Mouse (Mus musculus): ENCODE results near the gene Nav3. TPM values are rescaled to one million over a fixed set of nuclear protein-coding genes. Genes with fewer than 3 reads are reported as not detected.

The Nav3 gene
- total and polyA plus RNA-seq, 3 experiments = not detected

DNA sequence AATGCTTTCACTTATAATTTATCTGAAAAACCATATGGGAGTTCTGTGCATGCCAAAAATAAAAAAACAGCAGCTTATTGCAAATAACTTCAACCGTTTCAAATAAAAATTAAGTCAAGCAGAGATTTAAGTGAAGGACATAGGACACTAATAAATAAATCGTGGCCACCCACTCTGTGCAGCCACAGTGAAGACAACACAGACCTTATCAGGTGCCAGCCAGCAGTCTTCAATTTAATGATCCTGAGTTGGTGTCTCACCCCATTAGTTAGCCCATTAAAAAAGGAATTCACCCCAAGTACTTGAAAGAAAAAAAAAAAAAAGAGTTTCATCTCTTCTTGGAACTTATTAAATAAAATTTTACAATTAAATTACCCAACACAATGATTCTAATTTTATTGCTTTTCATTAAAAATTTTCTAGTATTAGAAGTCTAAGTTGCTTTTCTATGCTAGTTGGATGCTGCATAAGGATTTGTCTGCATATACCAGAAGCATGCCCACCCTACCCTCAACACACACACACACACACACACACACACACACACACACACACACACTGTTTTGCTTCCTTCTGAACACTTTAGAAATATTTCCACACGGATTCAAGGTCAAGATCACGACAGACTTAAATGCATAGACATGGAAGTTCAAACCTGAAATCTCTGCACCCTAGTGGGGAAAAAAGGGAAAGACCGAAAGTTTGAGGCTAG lies 649.1 kb downstream of the Nav3 start:
- Histone ChIP-seq H3K27ac (ENCODE audit: control insufficient read depth, low read depth, low read length) (no peak overlapping the region), H3K9me3 (replicated peaks; ENCODE audit: insufficient read depth, low read length) (no peaks in the 10 kb centered on the region), H3K36me3 (ENCODE audit: control insufficient read depth in 1 of 2, insufficient read depth in 2 of 2, low read length in 2 of 2) (no peaks in the 10 kb centered on the region), H3K27me3 (ENCODE audit: control insufficient read depth in 1 of 2, insufficient read depth in 2 of 2, low read length in 2 of 2) (no peaks in the 10 kb centered on the region), H3K79me2 (ENCODE audit: control insufficient read depth, insufficient read depth, low read length, poor library complexity) (no peaks in the 10 kb centered on the region), H3K4me3 (ENCODE audit: control insufficient read depth in 1 of 2, insufficient read depth in 1 of 2, low read depth in 2 of 2, low read length in 2 of 2) (no peak overlapping the region), H3K4me1 (ENCODE audit: control insufficient read depth in 1 of 2, insufficient read depth in 2 of 2, low read length in 2 of 2) (no peaks in the 10 kb centered on the region), H3K9ac (ENCODE audit: control insufficient read depth, low read depth, low read length, poor library complexity, severe bottlenecking) (no peak overlapping the region)
- no peak for DNase-seq (ENCODE audit: low read depth, low spot score)
- TF ChIP-seq TCF12 (IDR thresholded peaks at IDR 0.05; ENCODE audit: low read depth, low read length) = no peak
- TF ChIP-seq ZKSCAN1 (IDR thresholded peaks at IDR 0.05; ENCODE audit: low read depth, low read length) = no peak
- TF ChIP-seq USF1 (IDR thresholded peaks at IDR 0.05; ENCODE audit: low read depth, low read length) = no peak
- no peak for TF ChIP-seq UBTF (IDR thresholded peaks at IDR 0.05; ENCODE audit: borderline replicate concordance, insufficient read depth, low read depth, low read length)
- TF ChIP-seq NRF1 (IDR thresholded peaks at IDR 0.05; ENCODE audit: insufficient read depth, low read depth, low read length, poor library complexity, severe bottlenecking) = no peak
- TF ChIP-seq NELFE (IDR thresholded peaks at IDR 0.05; ENCODE audit: low read depth, low read length) = no peak
- TF ChIP-seq ELF1 (IDR thresholded peaks at IDR 0.05; ENCODE audit: low read depth, low read length) = no peak
- no peak for TF ChIP-seq CHD2 (IDR thresholded peaks at IDR 0.05; ENCODE audit: low read length)
- TF ChIP-seq POLR2A (IDR thresholded peaks at IDR 0.05; ENCODE audit: control insufficient read depth in 1 of 2, insufficient read depth in 1 of 2, low read depth in 1 of 2, low read length in 2 of 2, poor library complexity in 1 of 2) = no peak
- TF ChIP-seq CHD1 (IDR thresholded peaks at IDR 0.05; ENCODE audit: low read depth, low read length) = no peak
- no peak for TF ChIP-seq ZMIZ1 (IDR thresholded peaks at IDR 0.05; ENCODE audit: low read depth, low read length)
- TF ChIP-seq BHLHE40 (IDR thresholded peaks at IDR 0.05; ENCODE audit: borderline replicate concordance, low read depth, low read length) = no peak
- TF ChIP-seq USF2 (IDR thresholded peaks at IDR 0.05; ENCODE audit: borderline replicate concordance in 1 of 2, insufficient read depth in 1 of 2, low read depth in 1 of 2, low read length in 2 of 2) = no peak
- TF ChIP-seq RAD21 (IDR thresholded peaks at IDR 0.05; ENCODE audit: low read depth, low read length) = no peak
- no peak for TF ChIP-seq MAZ (IDR thresholded peaks at IDR 0.05; ENCODE audit: low read depth, low read length)
- TF ChIP-seq E2F4 (IDR thresholded peaks at IDR 0.05; ENCODE audit: borderline replicate concordance, low read depth, low read length) = no peak
- TF ChIP-seq ZC3H11A (IDR thresholded peaks at IDR 0.05; ENCODE audit: low read depth, low read length) = no peak
- no peak for TF ChIP-seq EP300 (IDR thresholded peaks at IDR 0.05; ENCODE audit: low read depth in 1 of 2, low read length in 2 of 2)

GRCm38 (mm10) chr10:109803441-109803840 lies 652.6 kb downstream of the Nav3 start:
- H3K9ac ChIP-seq (ENCODE audit: control insufficient read depth, low read depth, low read length, poor library complexity, severe bottlenecking) = no peak overlapping the region
- H3K4me3 ChIP-seq (ENCODE audit: control insufficient read depth in 1 of 2, insufficient read depth in 1 of 2, low read depth in 2 of 2, low read length in 2 of 2) = no peak overlapping the region
- H3K27me3 ChIP-seq (ENCODE audit: control insufficient read depth in 1 of 2, insufficient read depth in 2 of 2, low read length in 2 of 2) = no peaks in the 10 kb centered on the region
- no peak for DNase-seq (ENCODE audit: low read depth, low spot score)
- no peak overlapping the region for H3K27ac ChIP-seq (ENCODE audit: control insufficient read depth, low read depth, low read length)
- H3K36me3 ChIP-seq (ENCODE audit: control insufficient read depth in 1 of 2, insufficient read depth in 2 of 2, low read length in 2 of 2) = no peaks in the 10 kb centered on the region
- TF ChIP-seq ZC3H11A (IDR thresholded peaks at IDR 0.05; ENCODE audit: low read depth, low read length) = no peak
- no peak for TF ChIP-seq MYB (IDR thresholded peaks at IDR 0.05; ENCODE audit: low read depth, low read length)
- no peak for TF ChIP-seq TAL1 (IDR thresholded peaks at IDR 0.05; ENCODE audit: low read length)
- TF ChIP-seq ZNF384 (IDR thresholded peaks at IDR 0.05; ENCODE audit: low read depth, low read length) = no peak
- no peak for TF ChIP-seq NELFE (IDR thresholded peaks at IDR 0.05; ENCODE audit: low read depth, low read length)
- no peak for TF ChIP-seq UBTF (IDR thresholded peaks at IDR 0.05; ENCODE audit: borderline replicate concordance, insufficient read depth, low read depth, low read length)
- H3K9me3 ChIP-seq (replicated peaks; ENCODE audit: insufficient read depth, low read length) = no peaks in the 10 kb centered on the region
- H3K4me1 ChIP-seq (ENCODE audit: control insufficient read depth in 1 of 2, insufficient read depth in 2 of 2, low read length in 2 of 2) = no peaks in the 10 kb centered on the region
- no peaks in the 10 kb centered on the region for H3K79me2 ChIP-seq (ENCODE audit: control insufficient read depth, insufficient read depth, low read length, poor library complexity)

Data from MEL (cell line).